Mouse (Mus musculus): ENCODE measurements around the gene Atp1b1. TPM values are rescaled to one million over a fixed set of nuclear protein-coding genes. Genes with fewer than 3 reads are reported as not detected.

Gene Atp1b1
- polyA plus RNA-seq, 1 experiment from 2014 or later: 12.5 TPM

Other genes with a start within 250 kb of the Atp1b1 start
- gene Slc19a2, start 209.3 kb downstream of the Atp1b1 start, polyA plus RNA-seq (2015; fragmentation: Nextera tagmentation; extraction: Ambion mirVana): 6.7 and 6.8 TPM in 2 replicates
- gene Ccdc181, start 182.8 kb downstream of the Atp1b1 start, polyA plus RNA-seq (2015; fragmentation: Nextera tagmentation; extraction: Ambion mirVana): 5.1 and 6.8 TPM in 2 replicates
- gene Nme7, start 154.2 kb downstream of the Atp1b1 start, polyA plus RNA-seq (2015; fragmentation: Nextera tagmentation; extraction: Ambion mirVana): 45.4 and 48.3 TPM in 2 replicates
- gene Blzf1, start 150.9 kb downstream of the Atp1b1 start, polyA plus RNA-seq (2015; fragmentation: Nextera tagmentation; extraction: Ambion mirVana): 35.0 and 35.3 TPM in 2 replicates

Data from embryonic facial prominence, embryonic 13.5 days (tissue).